Mouse (Mus musculus): ENCODE results near the gene Ccdc36. TPM values are rescaled to one million over a fixed set of nuclear protein-coding genes. Genes with fewer than 3 reads are reported as not detected.

The Ccdc36 gene
- polyA plus RNA-seq, 1 experiment from 2014 or later = 0.96 TPM

DNA sequence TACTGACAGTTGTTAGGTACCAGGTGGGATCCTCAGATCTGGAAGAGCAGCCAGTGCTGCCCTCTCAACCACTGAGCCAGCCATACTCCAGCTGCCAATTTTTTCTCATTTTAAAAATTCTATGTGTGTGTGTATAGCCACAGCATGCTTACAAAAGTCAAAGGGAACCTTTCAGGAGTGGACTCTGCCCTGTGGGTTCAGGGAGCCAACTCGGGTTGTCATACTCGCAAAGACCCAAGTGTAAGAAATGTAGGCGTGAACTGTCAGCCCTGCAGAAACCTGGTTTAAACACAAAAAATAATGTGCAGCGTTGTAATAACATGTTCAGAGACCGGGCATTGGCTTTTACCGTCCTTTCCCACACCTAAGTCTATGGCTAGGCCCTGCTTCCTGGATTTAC is 34.1 kb downstream of the Ccdc36 start:
- Histone ChIP-seq H3K27ac (ENCODE audit: low read length) (no peak overlapping the region), H3K36me3 (ENCODE audit: control insufficient read depth, insufficient read depth) (peaks cover 19% of the 10 kb centered on the region), H3K9me3 (ENCODE audit: control insufficient read depth, low read length) (no peaks in the 10 kb centered on the region), H3K4me2 (ENCODE audit: low read length) (no peak overlapping the region), H3K4me1 (replicated peaks; ENCODE audit: control insufficient read depth, insufficient read depth, low read length) (no peaks in the 10 kb centered on the region), H3K27me3 (replicated peaks; ENCODE audit: control insufficient read depth, insufficient read depth, low read length) (no peaks in the 10 kb centered on the region), H3K9ac (replicated peaks; ENCODE audit: low read depth, low read length) (no peak overlapping the region), H3K4me3 (replicated peaks; ENCODE audit: low read length) (no peak overlapping the region)
- 96% methylated on average over 6 of the region's 6 CpGs for WGBS
- ATAC-seq = no peak

DNA sequence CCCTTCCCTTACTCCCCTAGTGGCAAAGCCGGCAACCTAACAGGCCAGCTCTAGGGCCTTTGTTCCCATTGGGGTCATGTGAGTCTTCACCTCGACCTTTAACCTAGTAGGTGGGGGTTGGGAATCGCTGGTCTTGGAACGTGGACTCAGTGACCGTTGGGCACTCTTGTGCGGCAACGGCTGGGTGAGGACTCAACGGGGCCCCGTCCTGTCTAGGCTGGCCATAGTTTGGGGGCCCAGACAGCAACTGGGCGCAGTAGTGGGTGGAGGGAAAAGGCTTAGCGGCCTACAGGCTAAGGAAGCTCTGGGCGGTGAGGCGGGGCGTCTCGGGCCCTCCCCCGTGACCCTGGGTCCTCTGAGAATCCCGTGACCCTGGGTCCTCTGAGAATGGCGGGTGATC is 35.6 kb downstream of the Ccdc36 start, which contains the start of gene 1700102P08Rik:
1700102P08Rik (plus strand) TSS at position 130 of the 400 bp plus-strand sequence.
- Histone ChIP-seq H3K9me3 (ENCODE audit: control insufficient read depth, low read length) (no peaks in the 10 kb centered on the region), H3K36me3 (ENCODE audit: control insufficient read depth, insufficient read depth) (peaks cover 25% of the 10 kb centered on the region), H3K9ac (replicated peaks; ENCODE audit: low read depth, low read length) (no peak within 1 kb of the TSS), H3K4me2 (ENCODE audit: low read length) (no peak within 1 kb of the TSS), H3K27me3 (replicated peaks; ENCODE audit: control insufficient read depth, insufficient read depth, low read length) (no peaks in the 10 kb centered on the region), H3K4me1 (replicated peaks; ENCODE audit: control insufficient read depth, insufficient read depth, low read length) (no peaks in the 10 kb centered on the region), H3K27ac (ENCODE audit: low read length) (no peak within 1 kb of the TSS), H3K4me3 (replicated peaks; ENCODE audit: low read length) (no peak within 1 kb of the TSS)
- ATAC-seq = no peak
- 56% methylated on average over 18 of the region's 18 CpGs for WGBS

DNA sequence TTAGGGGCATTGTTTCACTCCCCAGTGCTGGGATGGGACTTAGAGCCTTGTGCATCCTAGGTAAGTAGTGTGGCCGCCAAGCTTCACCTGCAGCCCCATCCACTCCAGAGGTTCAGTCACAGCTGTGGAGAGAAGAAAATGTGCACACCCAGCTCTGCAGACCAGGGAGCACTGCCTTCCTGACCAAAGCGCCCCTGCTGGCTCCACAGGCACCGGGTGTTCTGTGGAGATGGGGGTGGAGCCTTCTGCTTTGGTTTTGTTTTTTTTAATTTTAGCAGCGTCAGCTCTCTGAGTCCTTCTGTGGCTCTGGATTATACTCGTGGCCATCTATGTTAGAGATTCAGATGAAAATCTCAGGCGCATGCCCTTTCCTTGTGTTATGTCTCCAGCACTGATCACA is 39.1 kb downstream of the Ccdc36 start:
- Histone ChIP-seq H3K9ac (replicated peaks; ENCODE audit: low read depth, low read length) (no peak overlapping the region), H3K9me3 (ENCODE audit: control insufficient read depth, low read length) (no peaks in the 10 kb centered on the region), H3K27me3 (replicated peaks; ENCODE audit: control insufficient read depth, insufficient read depth, low read length) (no peaks in the 10 kb centered on the region), H3K27ac (ENCODE audit: low read length) (no peak overlapping the region), H3K4me2 (ENCODE audit: low read length) (no peak overlapping the region), H3K4me1 (replicated peaks; ENCODE audit: control insufficient read depth, insufficient read depth, low read length) (no peaks in the 10 kb centered on the region), H3K4me3 (replicated peaks; ENCODE audit: low read length) (no peak overlapping the region), H3K36me3 (ENCODE audit: control insufficient read depth, insufficient read depth) (peaks cover 47% of the 10 kb centered on the region)
- 87% methylated on average over 6 of the region's 6 CpGs for WGBS
- ATAC-seq = no peak

DNA sequence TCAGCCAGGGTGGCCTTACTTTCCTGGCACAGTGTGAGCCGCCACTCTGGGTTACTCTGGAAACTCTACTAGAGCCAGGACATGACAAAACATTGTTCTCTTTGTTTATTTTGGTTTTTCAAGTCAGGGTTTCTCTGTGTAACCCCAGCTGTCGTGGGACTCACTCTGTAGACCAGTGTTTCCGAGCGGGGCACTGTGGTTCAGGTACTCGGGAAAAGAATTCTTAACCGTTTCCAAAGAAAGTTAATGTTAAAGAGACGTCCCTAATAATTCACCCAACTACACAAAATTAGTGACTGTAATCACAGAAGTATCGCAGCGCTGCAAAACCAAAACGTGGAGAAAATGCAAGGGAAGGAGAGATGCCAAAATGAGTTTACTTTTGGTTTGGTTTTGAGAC is 39.7 kb downstream of the Ccdc36 start:
- 85% methylated on average over 10 of the region's 10 CpGs for WGBS
- ATAC-seq = no peak
- Histone ChIP-seq H3K36me3 (ENCODE audit: control insufficient read depth, insufficient read depth) (peaks cover 50% of the 10 kb centered on the region), H3K4me1 (replicated peaks; ENCODE audit: control insufficient read depth, insufficient read depth, low read length) (no peaks in the 10 kb centered on the region), H3K27ac (ENCODE audit: low read length) (no peak overlapping the region), H3K4me2 (ENCODE audit: low read length) (no peak overlapping the region), H3K9me3 (ENCODE audit: control insufficient read depth, low read length) (no peaks in the 10 kb centered on the region), H3K9ac (replicated peaks; ENCODE audit: low read depth, low read length) (no peak overlapping the region), H3K27me3 (replicated peaks; ENCODE audit: control insufficient read depth, insufficient read depth, low read length) (no peaks in the 10 kb centered on the region), H3K4me3 (replicated peaks; ENCODE audit: low read length) (no peak overlapping the region)

DNA sequence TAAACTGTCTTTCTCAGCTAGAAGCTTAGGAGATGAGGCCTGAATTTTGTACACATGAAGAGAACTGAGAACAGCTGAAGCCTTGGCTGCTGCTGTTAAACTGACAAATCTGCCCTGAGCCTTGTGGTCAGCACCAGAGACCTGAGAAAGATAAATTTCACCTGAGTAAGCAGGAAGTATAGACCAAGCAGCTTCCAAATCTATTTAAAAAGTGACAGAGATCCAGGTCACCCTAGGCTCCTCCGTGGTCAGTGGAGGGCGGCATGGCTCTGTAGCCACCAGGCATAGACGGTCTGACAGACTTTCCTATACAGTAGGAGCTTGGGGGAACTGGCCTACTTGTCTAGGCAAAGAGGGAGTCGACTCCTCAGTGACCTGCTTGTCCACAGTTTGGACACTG is 41.5 kb downstream of the Ccdc36 start:
- H3K27me3 ChIP-seq (replicated peaks; ENCODE audit: control insufficient read depth, insufficient read depth, low read length) = no peaks in the 10 kb centered on the region
- H3K4me3 ChIP-seq (replicated peaks; ENCODE audit: low read length) = no peak overlapping the region
- no peak for ATAC-seq
- no peak overlapping the region for H3K27ac ChIP-seq (ENCODE audit: low read length)
- H3K36me3 ChIP-seq (ENCODE audit: control insufficient read depth, insufficient read depth) = peaks cover 48% of the 10 kb centered on the region
- H3K4me2 ChIP-seq (ENCODE audit: low read length) = no peak overlapping the region
- H3K4me1 ChIP-seq (replicated peaks; ENCODE audit: control insufficient read depth, insufficient read depth, low read length) = no peaks in the 10 kb centered on the region
- no peaks in the 10 kb centered on the region for H3K9me3 ChIP-seq (ENCODE audit: control insufficient read depth, low read length)
- H3K9ac ChIP-seq (replicated peaks; ENCODE audit: low read depth, low read length) = no peak overlapping the region
- 91% methylated on average over 4 of the region's 4 CpGs for WGBS

DNA sequence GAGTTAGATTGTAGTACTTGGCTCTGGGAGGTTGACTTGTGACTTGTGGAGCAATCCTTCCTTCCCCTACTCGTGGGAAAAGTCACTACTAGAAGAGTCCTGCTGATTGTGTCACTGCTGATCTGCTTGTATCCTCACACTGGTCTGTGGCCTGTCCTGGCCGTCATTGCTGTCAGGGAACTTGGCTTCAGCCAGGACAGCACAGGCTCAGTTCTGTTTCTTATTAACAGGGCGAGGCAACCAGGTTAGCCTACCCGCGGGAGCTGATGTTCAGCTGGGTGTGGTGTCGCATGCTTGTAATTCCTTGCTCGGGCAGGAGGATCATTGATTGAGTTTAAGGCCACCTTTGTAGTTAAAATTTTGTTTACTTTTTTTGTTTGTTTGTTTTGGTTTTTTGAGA is 43.3 kb downstream of the Ccdc36 start:
- no peaks in the 10 kb centered on the region for H3K27me3 ChIP-seq (replicated peaks; ENCODE audit: control insufficient read depth, insufficient read depth, low read length)
- H3K9me3 ChIP-seq (ENCODE audit: control insufficient read depth, low read length) = no peaks in the 10 kb centered on the region
- ATAC-seq = no peak
- no peaks in the 10 kb centered on the region for H3K4me1 ChIP-seq (replicated peaks; ENCODE audit: control insufficient read depth, insufficient read depth, low read length)
- H3K27ac ChIP-seq (ENCODE audit: low read length) = no peak overlapping the region
- H3K4me3 ChIP-seq (replicated peaks; ENCODE audit: low read length) = no peak overlapping the region
- H3K9ac ChIP-seq (replicated peaks; ENCODE audit: low read depth, low read length) = no peak overlapping the region
- peaks cover 50% of the 10 kb centered on the region for H3K36me3 ChIP-seq (ENCODE audit: control insufficient read depth, insufficient read depth)
- 82% methylated on average over 7 of the region's 7 CpGs for WGBS
- no peak overlapping the region for H3K4me2 ChIP-seq (ENCODE audit: low read length)

DNA sequence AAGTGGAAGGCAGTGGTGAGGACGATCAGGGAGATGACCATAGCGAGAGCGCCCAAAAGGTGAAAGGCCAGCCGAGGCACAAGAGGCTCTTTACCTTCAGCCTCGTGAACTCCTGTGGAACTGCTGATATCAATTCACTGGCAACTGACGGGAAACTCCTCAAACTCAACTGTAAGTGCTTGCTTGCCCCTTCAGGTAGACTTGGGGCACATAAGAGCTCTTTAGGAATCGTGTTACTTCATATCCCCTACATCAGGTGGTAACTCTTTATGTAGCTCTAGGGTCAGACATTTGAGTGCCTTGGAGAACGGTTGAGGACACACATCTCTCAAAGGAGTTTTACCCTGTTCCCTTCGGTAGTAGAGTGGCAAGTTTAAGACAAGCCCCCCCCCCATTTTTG is 46.9 kb downstream of the Ccdc36 start:
- Histone ChIP-seq H3K27me3 (replicated peaks; ENCODE audit: control insufficient read depth, insufficient read depth, low read length) (no peaks in the 10 kb centered on the region), H3K4me1 (replicated peaks; ENCODE audit: control insufficient read depth, insufficient read depth, low read length) (no peaks in the 10 kb centered on the region), H3K27ac (ENCODE audit: low read length) (no peak overlapping the region), H3K9me3 (ENCODE audit: control insufficient read depth, low read length) (no peaks in the 10 kb centered on the region), H3K4me2 (ENCODE audit: low read length) (no peak overlapping the region), H3K36me3 (ENCODE audit: control insufficient read depth, insufficient read depth) (peaks cover 55% of the 10 kb centered on the region), H3K9ac (replicated peaks; ENCODE audit: low read depth, low read length) (no peak overlapping the region), H3K4me3 (replicated peaks; ENCODE audit: low read length) (no peak overlapping the region)
- 92% methylated on average over 9 of the region's 9 CpGs for WGBS
- ATAC-seq = no peak

DNA sequence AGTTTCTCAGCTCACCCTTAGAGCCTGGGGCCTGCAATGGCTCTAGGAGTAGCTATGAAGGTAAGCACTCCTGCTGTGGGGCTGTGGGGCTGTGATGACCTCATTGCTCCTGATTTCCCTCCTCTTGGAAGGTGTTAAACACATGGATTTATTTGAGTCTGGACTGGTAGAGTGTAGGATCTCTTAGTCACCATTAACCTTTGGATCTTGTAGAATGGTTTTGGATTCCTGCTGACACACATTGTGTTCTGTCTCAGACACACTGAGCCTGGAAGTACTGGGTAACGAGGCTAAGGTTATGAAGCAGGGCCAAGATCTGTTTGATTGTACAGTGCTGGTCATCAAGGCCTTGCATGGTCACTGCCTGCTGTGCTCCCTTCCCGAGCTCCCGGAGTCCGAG is 49.0 kb downstream of the Ccdc36 start:
- no peaks in the 10 kb centered on the region for H3K27me3 ChIP-seq (replicated peaks; ENCODE audit: control insufficient read depth, insufficient read depth, low read length)
- no peak overlapping the region for H3K4me2 ChIP-seq (ENCODE audit: low read length)
- ATAC-seq = no peak
- no peaks in the 10 kb centered on the region for H3K9me3 ChIP-seq (ENCODE audit: control insufficient read depth, low read length)
- no peak overlapping the region for H3K9ac ChIP-seq (replicated peaks; ENCODE audit: low read depth, low read length)
- H3K36me3 ChIP-seq (ENCODE audit: control insufficient read depth, insufficient read depth) = peaks cover 50% of the 10 kb centered on the region
- no peaks in the 10 kb centered on the region for H3K4me1 ChIP-seq (replicated peaks; ENCODE audit: control insufficient read depth, insufficient read depth, low read length)
- H3K4me3 ChIP-seq (replicated peaks; ENCODE audit: low read length) = no peak overlapping the region
- no peak overlapping the region for H3K27ac ChIP-seq (ENCODE audit: low read length)
- 81% methylated on average over 4 of the region's 4 CpGs for WGBS

DNA sequence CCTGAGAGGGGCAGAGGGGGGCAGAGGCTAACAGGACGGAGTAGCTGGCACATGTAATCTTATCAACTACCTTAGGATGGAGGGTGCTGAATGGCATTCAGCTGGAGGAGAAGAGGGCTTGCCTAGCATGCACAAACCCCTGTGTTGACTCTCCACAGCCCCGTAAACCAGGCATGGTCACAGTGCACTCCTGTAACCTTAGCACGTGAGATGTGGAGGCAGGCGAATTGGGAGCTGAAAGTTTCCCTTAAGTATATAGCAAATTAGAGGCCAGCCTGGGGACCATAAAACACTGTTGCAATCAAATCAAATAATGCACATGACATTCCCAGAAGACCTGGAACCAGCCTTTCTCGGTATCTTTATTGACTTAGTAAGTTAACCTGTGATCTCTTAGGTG is 49.5 kb downstream of the Ccdc36 start:
- Histone ChIP-seq H3K36me3 (ENCODE audit: control insufficient read depth, insufficient read depth) (peaks cover 48% of the 10 kb centered on the region), H3K4me1 (replicated peaks; ENCODE audit: control insufficient read depth, insufficient read depth, low read length) (no peaks in the 10 kb centered on the region), H3K9me3 (ENCODE audit: control insufficient read depth, low read length) (no peaks in the 10 kb centered on the region), H3K9ac (replicated peaks; ENCODE audit: low read depth, low read length) (no peak overlapping the region), H3K4me2 (ENCODE audit: low read length) (no peak overlapping the region), H3K27ac (ENCODE audit: low read length) (no peak overlapping the region), H3K4me3 (replicated peaks; ENCODE audit: low read length) (no peak overlapping the region), H3K27me3 (replicated peaks; ENCODE audit: control insufficient read depth, insufficient read depth, low read length) (no peaks in the 10 kb centered on the region)
- 97% methylated on average over 5 of the region's 5 CpGs for WGBS
- ATAC-seq = no peak

DNA sequence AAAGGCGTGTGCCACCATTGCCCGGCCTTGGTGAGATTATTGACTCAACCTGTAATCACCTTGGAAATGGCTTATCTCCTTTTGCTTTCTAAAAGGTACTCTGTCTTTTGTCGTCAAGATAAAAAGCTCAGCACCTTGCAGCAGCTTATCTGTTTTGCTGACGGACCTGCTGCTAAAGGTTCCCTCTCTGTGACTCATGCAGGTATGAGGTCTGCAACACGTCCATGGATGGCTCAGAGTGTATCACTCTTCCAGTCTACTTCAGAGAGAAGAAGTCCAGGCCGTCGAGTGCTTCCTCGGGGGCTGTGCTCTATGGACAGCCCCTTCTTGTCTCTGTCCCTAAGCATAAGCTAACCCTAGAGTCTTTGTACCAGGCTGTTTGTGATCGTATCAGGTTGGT is 50.0 kb downstream of the Ccdc36 start:
- Histone ChIP-seq H3K27me3 (replicated peaks; ENCODE audit: control insufficient read depth, insufficient read depth, low read length) (no peaks in the 10 kb centered on the region), H3K4me1 (replicated peaks; ENCODE audit: control insufficient read depth, insufficient read depth, low read length) (no peaks in the 10 kb centered on the region), H3K9ac (replicated peaks; ENCODE audit: low read depth, low read length) (no peak overlapping the region), H3K9me3 (ENCODE audit: control insufficient read depth, low read length) (no peaks in the 10 kb centered on the region), H3K4me2 (ENCODE audit: low read length) (no peak overlapping the region), H3K27ac (ENCODE audit: low read length) (no peak overlapping the region), H3K4me3 (replicated peaks; ENCODE audit: low read length) (no peak overlapping the region), H3K36me3 (ENCODE audit: control insufficient read depth, insufficient read depth) (peaks cover 53% of the 10 kb centered on the region)
- 90% methylated on average over 9 of the region's 9 CpGs for WGBS
- ATAC-seq = no peak

All from forebrain, embryonic 16.5 days (tissue).